Mouse (Mus musculus): ENCODE data around the gene Fam184b. TPM values are rescaled to one million over a fixed set of nuclear protein-coding genes. Genes with fewer than 3 reads are reported as not detected.
A peak's percentile ranks its signal among the peaks of the same experiment; 100 is the strongest.

The Fam184b gene
- total RNA-seq (2021): 1 to 10 TPM; 8.1 TPM
- long read RNA-seq, experiment 1, full-length matches to known transcripts: 5 of 12 reads
- long read RNA-seq, experiment 1, partial matches to known transcripts: 1 of 12 reads
- long read RNA-seq, experiment 1, other reads (novel, unspliced or antisense): 6 of 12 reads
- long read RNA-seq, experiment 2, full-length matches to known transcripts: 6 of 11 reads
- long read RNA-seq, experiment 2, partial matches to known transcripts: 1 of 11 reads
- long read RNA-seq, experiment 2, other reads (novel, unspliced or antisense): 4 of 11 reads

GRCm38 (mm10) chr5:45638806-45639714 lies at the start of gene Fam184b:
Gene Fam184b, minus strand, starts transcription at chr5:45639614.
- Histone ChIP-seq H3K27ac (peak within 1 kb of the TSS; percentile 86), H3K4me3 (peak within 1 kb of the TSS; percentile 65)
- TF ChIP-seq CTCF (IDR thresholded peaks at IDR 0.05): no peak
- DNase-seq (ENCODE audit: extremely low spot score in 1 of 2, low spot score in 2 of 2): peak; percentile 76 to 84
- intact Hi-C loops (cut with DNase I): loop anchor here (2.0 kb wide), 1 partner anchor 30 kb away; the partner anchor contains the start of gene Ncapg

DNA sequence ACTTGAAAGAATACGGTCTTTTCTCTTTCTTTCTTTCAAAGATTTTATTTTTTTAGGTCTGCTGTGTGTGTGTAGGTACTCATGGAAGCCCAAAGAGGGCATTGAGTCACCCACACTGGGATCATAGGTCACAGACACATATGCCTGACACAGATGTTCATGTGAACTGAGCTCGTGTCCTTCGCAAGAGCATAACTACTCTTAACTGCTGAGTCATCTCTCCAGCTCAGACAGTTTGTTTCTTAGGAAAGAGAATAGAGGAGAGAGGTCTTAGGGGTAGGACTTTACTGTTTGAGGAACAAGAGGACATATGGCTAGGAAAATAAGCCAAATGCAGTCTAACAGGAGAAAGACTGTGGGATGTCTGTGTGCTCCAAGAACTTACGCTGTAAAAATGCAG lies 49.7 kb upstream of the Fam184b start:
- no peak overlapping the region for H3K4me3 ChIP-seq
- DNase-seq (ENCODE audit: extremely low spot score in 1 of 2, low spot score in 2 of 2): no peak
- intact Hi-C loops (cut with DNase I): no loop called here
- H3K27ac ChIP-seq: no peak overlapping the region
- no peak for TF ChIP-seq CTCF (IDR thresholded peaks at IDR 0.05)

- DNase-seq (ENCODE audit: extremely low spot score in 1 of 2, low spot score in 2 of 2): no peak
- TF ChIP-seq CTCF (IDR thresholded peaks at IDR 0.05): no peak
- Histone ChIP-seq H3K4me3 (no peak overlapping the region), H3K27ac (no peak overlapping the region)
- intact Hi-C loops (cut with DNase I): no loop called here
Observed at GRCm38 (mm10) chr5:45686223-45686622, 46.8 kb upstream of the Fam184b start.

DNA sequence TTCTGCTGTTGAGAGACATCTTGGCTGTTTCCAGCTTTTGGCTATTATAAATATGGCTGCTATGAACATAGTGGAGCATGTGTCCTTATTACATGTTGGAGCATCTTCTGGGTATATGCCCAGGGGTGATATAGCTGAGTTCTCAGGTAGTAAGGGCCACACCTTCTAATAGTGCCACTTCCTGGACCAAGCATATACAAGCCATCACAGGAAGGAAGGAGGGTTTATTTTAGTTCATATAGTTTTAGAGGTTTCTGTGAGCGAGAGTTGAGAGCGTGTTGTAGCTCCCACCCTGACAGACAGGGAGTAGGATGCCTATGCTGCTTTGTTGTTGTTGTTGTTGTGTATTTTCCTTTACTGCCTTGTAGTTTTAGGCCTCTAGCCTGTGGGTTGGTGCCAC lies 45.8 kb upstream of the Fam184b start:
- intact Hi-C loops (cut with DNase I): no loop called here
- H3K27ac ChIP-seq: no peak overlapping the region
- no peak for TF ChIP-seq CTCF (IDR thresholded peaks at IDR 0.05)
- DNase-seq (ENCODE audit: extremely low spot score in 1 of 2, low spot score in 2 of 2): no peak
- H3K4me3 ChIP-seq: no peak overlapping the region

GRCm38 (mm10) chr5:45683388-45683787 lies 44.0 kb upstream of the Fam184b start:
- Histone ChIP-seq H3K4me3 (no peak overlapping the region), H3K27ac (no peak overlapping the region)
- no peak for TF ChIP-seq CTCF (IDR thresholded peaks at IDR 0.05)
- no peak for DNase-seq (ENCODE audit: extremely low spot score in 1 of 2, low spot score in 2 of 2)
- intact Hi-C loops (cut with DNase I): no loop called here

- DNase-seq (ENCODE audit: extremely low spot score in 1 of 2, low spot score in 2 of 2): no peak
- intact Hi-C loops (cut with DNase I): no loop called here
- Histone ChIP-seq H3K4me3 (no peak overlapping the region), H3K27ac (no peak overlapping the region)
- no peak for TF ChIP-seq CTCF (IDR thresholded peaks at IDR 0.05)
Observed at GRCm38 (mm10) chr5:45679955-45680354, 40.5 kb upstream of the Fam184b start.

- intact Hi-C loops (cut with DNase I): no loop called here
- no peak overlapping the region for H3K4me3 ChIP-seq
- no peak for DNase-seq (ENCODE audit: extremely low spot score in 1 of 2, low spot score in 2 of 2)
- no peak for TF ChIP-seq CTCF (IDR thresholded peaks at IDR 0.05)
- no peak overlapping the region for H3K27ac ChIP-seq
Observed at GRCm38 (mm10) chr5:45677639-45678038, 38.2 kb upstream of the Fam184b start.

- DNase-seq (ENCODE audit: extremely low spot score in 1 of 2, low spot score in 2 of 2): no peak
- intact Hi-C loops (cut with DNase I): no loop called here
- no peak overlapping the region for H3K27ac ChIP-seq
- no peak for TF ChIP-seq CTCF (IDR thresholded peaks at IDR 0.05)
- no peak overlapping the region for H3K4me3 ChIP-seq
Observed at GRCm38 (mm10) chr5:45675032-45675431, 35.6 kb upstream of the Fam184b start.

DNA sequence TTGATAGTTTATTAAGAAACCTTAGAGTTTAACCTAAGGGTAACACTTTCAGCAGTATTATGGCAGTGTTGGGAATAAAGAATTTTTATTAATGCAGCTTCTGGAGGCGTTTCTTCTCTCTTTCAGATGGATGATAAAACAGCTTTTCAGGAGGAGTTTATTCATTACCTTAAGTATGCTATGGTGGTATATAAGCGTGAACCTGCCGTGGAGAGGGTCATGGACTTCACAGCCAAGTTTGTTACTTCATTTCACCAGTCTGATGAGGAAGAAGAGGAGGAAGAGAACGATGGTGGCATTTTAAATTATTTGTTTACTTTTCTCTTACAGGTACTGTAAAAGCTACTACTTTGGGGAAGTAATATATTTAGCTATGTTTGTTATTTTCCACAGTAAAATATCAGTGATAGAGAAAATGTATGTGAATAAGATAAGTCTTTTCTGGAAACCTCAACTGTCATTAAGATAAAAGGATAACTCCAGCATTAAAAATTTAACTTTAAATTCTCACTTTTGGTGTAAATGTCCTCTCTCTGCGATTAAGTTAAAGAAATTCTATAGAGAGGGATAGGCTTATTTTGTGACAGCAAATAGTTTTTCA lies 31.6 kb upstream of the Fam184b start:
- H3K27ac ChIP-seq: no peak overlapping the region
- no peak for TF ChIP-seq CTCF (IDR thresholded peaks at IDR 0.05)
- H3K4me3 ChIP-seq: no peak overlapping the region
- DNase-seq (ENCODE audit: extremely low spot score in 1 of 2, low spot score in 2 of 2): no peak
- intact Hi-C loops (cut with DNase I): no loop called here

DNA sequence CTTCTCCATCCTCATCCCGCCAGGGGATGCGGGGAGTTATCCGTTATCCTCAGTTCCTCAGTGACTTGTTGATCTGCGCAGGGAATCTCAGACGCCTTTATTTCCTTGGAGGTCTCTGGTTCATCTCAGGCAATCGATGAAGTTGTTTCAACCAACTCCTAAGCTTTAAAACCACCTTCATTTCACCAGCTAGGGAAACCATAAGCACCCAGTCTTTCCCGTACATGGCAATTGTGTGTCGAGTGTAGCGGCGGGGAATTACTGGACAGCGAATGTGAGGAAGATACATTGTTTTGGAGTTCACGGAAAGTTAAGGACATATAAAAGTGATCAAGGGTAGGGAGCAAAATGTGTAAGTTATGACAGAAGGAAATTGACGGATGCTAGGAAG lies 30.9 kb upstream of the Fam184b start:
- DNase-seq (ENCODE audit: extremely low spot score in 1 of 2, low spot score in 2 of 2): no peak
- intact Hi-C loops (cut with DNase I): no loop called here
- TF ChIP-seq CTCF (IDR thresholded peaks at IDR 0.05): no peak
- Histone ChIP-seq H3K27ac (no peak overlapping the region), H3K4me3 (peak overlapping the region; percentile 66)

GRCm38 (mm10) chr5:45669598-45670279 lies 30.3 kb upstream of the Fam184b start, which contains the start of gene Ncapg:
Gene Ncapg, plus strand, starts transcription at chr5:45669919.
- peak within 1 kb of the TSS; percentile 66 for H3K27ac ChIP-seq
- TF ChIP-seq CTCF (IDR thresholded peaks at IDR 0.05): no peak
- DNase-seq (ENCODE audit: extremely low spot score in 1 of 2, low spot score in 2 of 2): peak; percentile 99 to 100

More at GRCm38 (mm10) chr5:45669598-45670279, 30.3 kb upstream of the Fam184b start, which contains the start of gene Ncapg:
- intact Hi-C loops (cut with DNase I): loop anchor here (1.0 to 2.0 kb wide), 4 partner anchors 31 to 677 kb away; partner anchors contain the start of gene Fam184b
- peak within 1 kb of the TSS; percentile 66 for H3K4me3 ChIP-seq

All from left cerebral cortex, adult 2 months (tissue).